Mouse (Mus musculus) CH12.LX (cell line): Measurements from ENCODE around the gene Rnf126.

Source experiments
- CTCF ChIP-seq, 2 experiments: IDR thresholded peaks in 1 of 2; conservative IDR thresholded peaks in 1 of 2; 2 replicates each; pipeline ENCODE4 v1.5.1; 2011 to 2012; ENCODE audit warnings: low read depth in 2 of 2, low read length in 2 of 2, improper control_type of control experiment in 1 of 2, inconsistent platforms in 1 of 2, mild to moderate bottlenecking in 1 of 2, moderate library complexity in 1 of 2
- EP300 ChIP-seq: IDR thresholded peaks from 2 replicates; pipeline ENCODE4 v1.6.1; 2011; ENCODE audit warnings: low read length, improper control_type of control experiment
- ETS1 ChIP-seq: conservative IDR thresholded peaks from 2 replicates; pipeline ENCODE4 v1.6.1; 2012; ENCODE audit warnings: low read depth, mild to moderate bottlenecking, inconsistent platforms, low read length, improper control_type of control experiment, moderate library complexity
- POLR2A ChIP-seq: IDR thresholded peaks from 2 replicates; pipeline ENCODE4 v1.6.1; 2011; ENCODE audit warnings: low read depth, mild to moderate bottlenecking, improper control_type of control experiment, low read length
- RAD21 ChIP-seq: IDR thresholded peaks from 2 replicates; pipeline ENCODE4 v1.6.1; 2011; ENCODE audit warnings: low read depth, mild to moderate bottlenecking, low read length, improper control_type of control experiment, moderate library complexity
- TCF12 ChIP-seq: IDR thresholded peaks from 2 replicates; pipeline ENCODE4 v1.6.1; 2014; ENCODE audit warnings: low read depth, mild to moderate bottlenecking, inconsistent platforms, low read length, improper control_type of control experiment
- USF2 ChIP-seq: conservative IDR thresholded peaks from 2 replicates; pipeline ENCODE4 v1.6.1; 2011; ENCODE audit warnings: low read depth, low read length, improper control_type of control experiment
- ZMIZ1 ChIP-seq: IDR thresholded peaks from 2 replicates; pipeline ENCODE4 v1.6.1; 2012; ENCODE audit warnings: low read depth, mild to moderate bottlenecking, inconsistent platforms, low read length, improper control_type of control experiment

DNA sequence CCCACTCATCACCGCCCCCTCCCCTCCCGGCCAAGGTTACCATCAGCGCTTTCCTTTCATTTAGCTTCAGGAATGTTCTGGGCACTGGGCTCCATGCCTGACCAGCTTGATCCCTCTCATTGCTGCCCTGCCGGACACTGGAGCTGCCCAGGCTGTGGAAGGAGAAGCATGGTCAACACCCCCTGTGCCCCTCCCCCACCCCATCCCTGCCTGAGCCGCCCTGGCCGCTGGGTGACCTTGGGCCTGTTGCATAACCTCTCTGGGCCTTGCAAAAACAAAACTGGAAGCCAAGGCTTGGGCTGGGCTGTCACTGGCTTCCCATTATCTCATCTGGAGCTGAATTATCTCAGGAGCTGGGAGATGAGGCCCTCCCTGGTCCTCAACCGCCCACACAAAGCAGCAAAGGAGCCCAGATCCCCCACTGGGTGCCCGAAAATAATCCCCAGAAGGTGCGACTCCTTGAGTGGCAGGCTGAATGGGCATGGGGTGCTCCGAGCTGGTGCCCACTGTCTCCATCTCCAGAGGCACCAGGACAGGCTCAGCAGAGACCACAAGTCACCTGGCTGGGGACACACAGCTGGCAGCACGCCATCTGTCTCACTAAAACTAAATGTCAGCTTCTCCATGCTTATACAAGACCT lies 35.7 kb upstream of the Rnf126 start:
- TF ChIP-seq TCF12 (no peak), ZMIZ1 (no peak), POLR2A (no peak), EP300 (no peak), CTCF (conservative IDR thresholded peaks at IDR 0.05 in 1 of 2, IDR thresholded peaks at IDR 0.05 in 1 of 2; ENCODE audit: low read depth in 2 of 2, low read length in 2 of 2) (no peak), USF2 (no peak), ETS1 (no peak), RAD21 (no peak)
